Mouse (Mus musculus) midbrain, postnatal 0 days (tissue): Measurements from ENCODE around the gene Pou3f1. TPM values are rescaled to one million over a fixed set of nuclear protein-coding genes. Genes with fewer than 3 reads are reported as not detected.
A peak's percentile ranks its signal among the peaks of the same experiment; 100 is the strongest.
"Not testable (repeated sequence)": the region's sequence is repeated elsewhere in the genome, so short reads cannot be mapped to it uniquely, and the experiment has no call there.

Experiments
- ATAC-seq: fragments of 200-750 bp; cut with Nextera tagmentation; 2 replicates; pipeline ENCODE4 v1.8.0; 2017; ENCODE audit warnings: moderate number of reproducible peaks, mild to moderate bottlenecking, moderate TSS enrichment, moderate library complexity; ENCODE audit not compliant: low FRiP score
- DNase-seq: peaks from one replicate; pipeline ENCODE4 v3.0.0-alpha.2; 2015; ENCODE audit warnings: low spot score
- H3K27ac ChIP-seq: fragments of 300-500 bp; sonication (generic); 2 replicates; pipeline ENCODE4 v1.5.1; 2014; ENCODE audit warnings: low read depth, mild to moderate bottlenecking, low read length, mixed read lengths
- H3K27me3 ChIP-seq: fragments of 300-500 bp; sonication (generic); 2 replicates; pipeline ENCODE4 v1.6.1; 2014; ENCODE audit warnings: low read length, control low read depth, mixed read lengths; ENCODE audit not compliant: insufficient read depth
- H3K36me3 ChIP-seq: fragments of 300-500 bp; sonication (generic); 2 replicates; pipeline ENCODE4 v1.6.1; 2014; ENCODE audit warnings: low read length, control low read depth, mixed read lengths; ENCODE audit not compliant: insufficient read depth
- H3K4me1 ChIP-seq: fragments of 300-500 bp; sonication (generic); 2 replicates; pipeline ENCODE4 v1.6.1; 2014; ENCODE audit warnings: mild to moderate bottlenecking, control low read depth, antibody characterized with exemption, low read length, mixed read lengths; ENCODE audit not compliant: insufficient read depth
- H3K4me2 ChIP-seq: fragments of 300-500 bp; sonication (generic); 2 replicates; pipeline ENCODE4 v1.6.1; 2014; ENCODE audit warnings: low read depth, mild to moderate bottlenecking, low read length, mixed read lengths; ENCODE audit not compliant: poor library complexity, severe bottlenecking
- H3K4me3 ChIP-seq: fragments of 300-500 bp; sonication (generic); 2 replicates; pipeline ENCODE4 v1.5.1; 2014; ENCODE audit warnings: low read depth, mild to moderate bottlenecking, low read length, moderate library complexity
- H3K9ac ChIP-seq: fragments of 300-500 bp; sonication (generic); replicated peaks from 2 replicates; pipeline ENCODE4 v1.6.1; 2014; ENCODE audit warnings: mild to moderate bottlenecking, low read length, moderate library complexity, mixed read lengths; ENCODE audit not compliant: poor library complexity, severe bottlenecking
- H3K9me3 ChIP-seq: fragments of 300-500 bp; sonication (generic); 2 replicates; pipeline ENCODE4 v1.6.1; 2016; ENCODE audit warnings: low read length, control low read depth
- CTCF ChIP-seq: IDR thresholded peaks from 2 replicates; pipeline ENCODE4 v1.5.1; 2016; ENCODE audit warnings: antibody characterized with exemption, mild to moderate bottlenecking
- WGBS: fragments of 180-500 bp; shearing (Covaris S2); extraction: QIAGEN DNeasy Blood & Tissue Kit; methylation state at CpG from one replicate; pipeline ENCODE4 v1.1.7; 2014; 5-methylcytosine and 5-hydroxymethylcytosine counted together
- polyA plus RNA-seq: library from polyadenylated mRNA; unstranded; fragments of >200 nt; fragmentation: Nextera tagmentation; extraction: Ambion mirVana; gene quantifications from 2 replicates; pipeline ENCODE4 v1.2.1, GENCODE M21; 2015
- total RNA-seq: library from RNA; depleted of rRNA; stranded (reverse); fragments of >200 nt; gene quantifications from 2 replicates; pipeline ENCODE4 v1.2.3, GENCODE M21; 2014; rRNA removed

Gene Pou3f1
- total and polyA plus RNA-seq, 2 experiments from 2014 or later, result 11.5 to 19.8 TPM

GRCm38 (mm10) chr4:124705661-124706269, 49.2 kb downstream of the Pou3f1 start:
- Histone ChIP-seq H3K36me3 (no peaks in the 10 kb centered on the region), H3K4me2 (no peak overlapping the region), H3K27ac (no peak overlapping the region), H3K27me3 (no peaks in the 10 kb centered on the region), H3K4me3 (no peak overlapping the region), H3K9me3 (no peaks in the 10 kb centered on the region), H3K4me1 (0 out of 2 replicates have a peak, but pooled peaks cover 3% of the 10 kb centered on the region), H3K9ac (no peak overlapping the region)
- ATAC-seq (no peak), DNase-seq (no peak)
- 87% methylated on average over 23 of the region's 23 CpGs for WGBS
- no peak for TF ChIP-seq CTCF

GRCm38 (mm10) chr4:124707381-124708199, 51.0 kb downstream of the Pou3f1 start:
- not testable (repeated sequence) for ATAC-seq, H3K4me2 ChIP-seq, H3K9ac ChIP-seq, H3K27me3 ChIP-seq, H3K4me3 ChIP-seq, H3K9me3 ChIP-seq, DNase-seq, H3K27ac ChIP-seq, H3K4me1 ChIP-seq, H3K36me3 ChIP-seq
- 89% methylated on average over 25 of the region's 25 CpGs for WGBS

GRCm38 (mm10) chr4:124708200-124708517, 51.6 kb downstream of the Pou3f1 start:
- H3K36me3 ChIP-seq, H3K4me1 ChIP-seq, H3K4me3 ChIP-seq, H3K27me3 ChIP-seq, H3K27ac ChIP-seq, ATAC-seq, H3K9ac ChIP-seq, H3K9me3 ChIP-seq, DNase-seq: not testable (repeated sequence)
- WGBS, result 28% methylated on average over 1 of the region's 1 CpGs
- peak overlapping the region; percentile 50; the same call in 1 of the 2 replicates for H3K4me2 ChIP-seq

- Histone ChIP-seq H3K27me3 (no peaks in the 10 kb centered on the region), H3K9ac (peak overlapping the region; percentile 44; the same call in 1 of the 2 replicates), H3K4me3 (peak overlapping the region; percentile 31), H3K4me2 (peak overlapping the region; percentile 50), H3K4me1 (0 out of 2 replicates have a peak, but pooled peaks cover 3% of the 10 kb centered on the region), H3K36me3 (no peaks in the 10 kb centered on the region), H3K9me3 (no peaks in the 10 kb centered on the region), H3K27ac (no peak overlapping the region; the same call in 1 of the 2 replicates)
- TF ChIP-seq CTCF, result peak; percentile 16; the same call in 1 of the 2 replicates
- WGBS, result 3% methylated on average over 41 of the region's 41 CpGs
- peak; percentile 31; the same call in 1 of the 2 replicates for ATAC-seq
- peak; percentile 64 for DNase-seq
These were observed 52.2 kb downstream of the Pou3f1 start for GRCm38 (mm10) chr4:124708518-124709477.

- no peaks in the 10 kb centered on the region for H3K27me3 ChIP-seq
- no peaks in the 10 kb centered on the region for H3K36me3 ChIP-seq
- ATAC-seq (no peak), DNase-seq (no peak)
- WGBS, result 3% methylated on average over 18 of the region's 18 CpGs
- no peak overlapping the region for H3K27ac ChIP-seq
- H3K4me3 ChIP-seq, result no peak overlapping the region
- no peak overlapping the region for H3K9ac ChIP-seq
- TF ChIP-seq CTCF, result no peak
- H3K9me3 ChIP-seq, result no peaks in the 10 kb centered on the region
- peak overlapping the region; percentile 32; the same call in 1 of the 2 replicates for H3K4me2 ChIP-seq
- 0 out of 2 replicates have a peak, but pooled peaks cover 3% of the 10 kb centered on the region for H3K4me1 ChIP-seq
These were observed 53.4 kb downstream of the Pou3f1 start for GRCm38 (mm10) chr4:124709961-124710446.

Other genes starting within 250 kb of the Pou3f1 start
- not detected in 2 replicates for gene 3100002H09Rik, start 46.0 kb upstream of the Pou3f1 start, total RNA-seq
- gene 3100002H09Rik, start 46.0 kb upstream of the Pou3f1 start, polyA plus RNA-seq, result 0.19 TPM in 1 of 2 replicates, not detected in the other
- gene Utp11, start 36.8 kb downstream of the Pou3f1 start, total RNA-seq, result 10.3 and 10.9 TPM in 2 replicates
- gene Utp11, start 36.8 kb downstream of the Pou3f1 start, polyA plus RNA-seq, result 30.7 and 31.7 TPM in 2 replicates
- gene Fhl3, start 43.9 kb downstream of the Pou3f1 start, total RNA-seq, result 5.0 and 6.9 TPM in 2 replicates
- 1.7 and 2.0 TPM in 2 replicates for gene Fhl3, start 43.9 kb downstream of the Pou3f1 start, polyA plus RNA-seq
- gene Sf3a3, start 58.0 kb downstream of the Pou3f1 start, total RNA-seq, result 32.8 and 34.3 TPM in 2 replicates
- gene Sf3a3, start 58.0 kb downstream of the Pou3f1 start, polyA plus RNA-seq, result 73.8 and 75.9 TPM in 2 replicates
- 19.0 and 20.5 TPM in 2 replicates for gene Inpp5b, start 85.0 kb downstream of the Pou3f1 start, total RNA-seq
- gene Inpp5b, start 85.0 kb downstream of the Pou3f1 start, polyA plus RNA-seq, result 14.3 and 16.0 TPM in 2 replicates
- gene Mtf1, start 145.3 kb downstream of the Pou3f1 start, total RNA-seq, result 7.0 and 15.5 TPM in 2 replicates
- gene Mtf1, start 145.3 kb downstream of the Pou3f1 start, polyA plus RNA-seq, result 22.1 and 24.7 TPM in 2 replicates
- gene Yrdc, start 193.9 kb downstream of the Pou3f1 start, total RNA-seq, result 54.5 and 78.4 TPM in 2 replicates
- 48.9 and 55.7 TPM in 2 replicates for gene Yrdc, start 193.9 kb downstream of the Pou3f1 start, polyA plus RNA-seq
- 163 and 181 TPM in 2 replicates for gene 1110065P20Rik, start 194.4 kb downstream of the Pou3f1 start, total RNA-seq
- 135 and 141 TPM in 2 replicates for gene 1110065P20Rik, start 194.4 kb downstream of the Pou3f1 start, polyA plus RNA-seq
- 43.7 and 50.5 TPM in 2 replicates for gene Maneal, start 205.4 kb downstream of the Pou3f1 start, total RNA-seq
- gene Maneal, start 205.4 kb downstream of the Pou3f1 start, polyA plus RNA-seq, result 9.4 and 9.5 TPM in 2 replicates
- gene Epha10, start 224.1 kb downstream of the Pou3f1 start, total RNA-seq, result 43.4 and 50.1 TPM in 2 replicates
- 14.8 and 15.3 TPM in 2 replicates for gene Epha10, start 224.1 kb downstream of the Pou3f1 start, polyA plus RNA-seq